Mouse (Mus musculus): ENCODE results near the gene 6720489N17Rik.
"Not testable (repeated sequence)": the region's sequence is repeated elsewhere in the genome, so short reads cannot be mapped to it uniquely, and the experiment has no call there.

Gene 6720489N17Rik

GRCm38 (mm10) chr13:62623577-62624276, at the start of gene 6720489N17Rik:
6720489N17Rik (minus strand) TSS chr13:62624182.
- in situ Hi-C loops (cut with MboI, MseI) = not testable (repeated sequence)

- in situ Hi-C loops (cut with MboI, MseI) = no loop called here
Observed at GRCm38 (mm10) chr13:62653369-62653743, 29.4 kb upstream of the 6720489N17Rik start.

GRCm38 (mm10) chr13:62652681-62653368, 28.8 kb upstream of the 6720489N17Rik start:
- in situ Hi-C loops (cut with MboI, MseI) = not testable (repeated sequence)

GRCm38 (mm10) chr13:62627071-62627470, 3.1 kb upstream of the 6720489N17Rik start:
- in situ Hi-C loops (cut with MboI, MseI) = loop anchor here (5.0 kb wide), 1 partner anchor 225 kb away; no protein-coding TSS in a partner anchor

GRCm38 (mm10) chr13:62624277-62624665, 289 bp upstream of the 6720489N17Rik start:
- in situ Hi-C loops (cut with MboI, MseI) = not testable (repeated sequence)

- in situ Hi-C loops (cut with MboI, MseI) = not testable (repeated sequence)
Observed at GRCm38 (mm10) chr13:62617449-62617848, 6.5 kb downstream of the 6720489N17Rik start.

- in situ Hi-C loops (cut with MboI, MseI) = not testable (repeated sequence)
Observed at GRCm38 (mm10) chr13:62571099-62571498, 52.9 kb downstream of the 6720489N17Rik start, which contains the start of gene Zfp934. Zfp934 (minus strand) TSS chr13:62571199.

GRCm38 (mm10) chr13:62561696-62562095, 62.3 kb downstream of the 6720489N17Rik start:
- in situ Hi-C loops (cut with MboI, MseI) = not testable (repeated sequence)

GRCm38 (mm10) chr13:62558189-62559110, 65.5 kb downstream of the 6720489N17Rik start, which contains the start of gene Zfp935:
Zfp935 (minus strand) TSS chr13:62558511.
- in situ Hi-C loops (cut with MboI, MseI) = loop anchor here (5.0 kb wide), 1 partner anchor 294 kb away; no protein-coding TSS in a partner anchor
